Mouse (Mus musculus): ENCODE results near the gene Sp110.
"Not testable (repeated sequence)": the region's sequence is repeated elsewhere in the genome, so short reads cannot be mapped to it uniquely, and the experiment has no call there.

Sp110 gene

DNA sequence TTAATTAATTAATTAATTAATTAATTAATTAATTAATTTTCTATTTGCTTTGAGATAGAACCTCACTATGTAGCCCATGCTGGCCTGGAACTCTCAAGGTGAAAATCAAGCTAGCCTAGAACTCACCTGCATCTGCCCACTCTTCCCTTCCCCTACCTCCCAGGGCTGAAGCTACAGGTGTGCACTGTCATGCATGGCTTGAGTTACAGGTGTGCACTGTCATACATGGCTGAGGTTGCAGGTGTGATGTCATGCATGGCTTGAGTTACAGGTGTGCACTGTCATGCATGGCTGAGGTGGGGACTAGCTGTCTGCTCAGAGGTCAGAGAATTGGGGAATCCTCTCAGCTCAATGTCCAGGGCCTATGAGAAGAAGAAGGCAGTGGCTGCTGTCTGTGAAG lies 52.2 kb downstream of the Sp110 start:
- not testable (repeated sequence) for DNase-seq (ENCODE audit: low read depth)

DNA sequence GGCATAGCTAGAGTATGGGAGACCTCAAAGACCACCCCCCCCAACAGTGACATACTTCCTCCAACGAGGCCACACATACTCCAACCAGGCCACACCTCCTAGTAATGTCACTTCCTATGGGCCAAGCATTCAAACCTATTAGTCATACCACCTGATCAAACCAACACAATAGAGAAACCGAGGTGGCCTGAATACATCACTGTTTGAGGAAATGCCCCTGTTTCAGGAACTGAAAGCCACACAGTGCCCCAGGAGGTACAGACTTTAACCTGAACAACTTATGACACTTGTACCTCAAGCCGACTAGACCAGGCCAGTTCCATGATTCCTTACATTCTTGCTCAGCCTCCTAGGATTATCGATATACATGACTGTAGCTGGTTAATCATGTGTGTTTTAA lies 54.8 kb downstream of the Sp110 start:
- DNase-seq (ENCODE audit: low read depth) = not testable (repeated sequence)

DNA sequence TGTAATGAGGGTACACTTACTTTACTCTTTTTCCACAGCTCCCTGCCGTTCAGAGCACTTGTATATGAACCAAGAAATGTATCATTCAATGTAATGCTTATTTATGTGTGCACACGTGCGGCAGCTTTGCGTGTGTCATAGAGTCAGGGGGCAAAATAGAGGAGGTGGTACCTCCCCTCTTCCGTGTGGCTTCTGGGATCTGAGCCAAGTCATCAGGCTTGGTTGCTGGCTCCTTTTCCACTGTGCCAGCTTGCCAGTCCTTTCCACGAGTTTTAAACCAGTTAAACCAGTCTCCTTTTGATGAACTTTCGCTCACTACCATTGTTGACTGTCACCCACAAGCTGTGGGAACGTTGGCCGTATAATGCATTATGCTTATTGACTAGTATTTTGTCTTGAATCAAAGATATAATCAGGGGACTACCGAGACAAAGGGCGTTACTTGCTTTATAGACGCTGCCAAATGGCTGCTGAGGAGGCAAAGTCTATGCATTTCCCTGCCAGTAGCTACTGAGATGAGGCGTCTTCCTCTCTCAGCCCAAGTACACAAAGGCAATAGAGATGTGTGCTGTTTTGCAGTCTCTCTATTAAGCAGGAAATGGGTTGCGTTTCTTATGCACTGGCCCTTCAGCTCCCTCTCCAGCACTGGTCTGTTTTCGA lies 70.0 kb downstream of the Sp110 start:
- not testable (repeated sequence) for DNase-seq (ENCODE audit: low read depth)
